Mouse (Mus musculus): ENCODE results near the gene Hmgb3.

Hmgb3 gene

GRCm38 (mm10) chrX:71589181-71589580 lies 33.5 kb downstream of the Hmgb3 start:
- no peak for DNase-seq (ENCODE audit: low spot score in 2 of 2)

GRCm38 (mm10) chrX:71601052-71601611 lies 45.4 kb downstream of the Hmgb3 start:
- DNase-seq (ENCODE audit: low spot score in 2 of 2): peak; percentile 22 to 51

All from right cerebral cortex, adult 2 months (tissue).